26 mouse cellular contexts compared by ENCODE assay signal in genomic region chr1:140578607-140579006, GRCm38 (mm10).
DNase-seq lines count a peak whose midpoint lies in the region; ATAC-seq and TF ChIP-seq lines count a peak whose summit lies in the region.
"Had no signal": no experiment of that assay in that cellular context is flagged by ENCODE, and none has a peak within 500 bp of the region (broad histone marks: within the 10 kb centered on the region; RNA-seq: fewer than 3 reads in every experiment).

No protein-coding gene starts in this region.

- DNase-seq in forebrain, embryonic 11.5 days (ENCODE audit: low spot score) = no peak
- no peak for DNase-seq in forebrain, embryonic 10.5 days (ENCODE audit: extremely low spot score, low spot score)
- DNase-seq in midbrain, embryonic 10.5 days (ENCODE audit: low spot score) = no peak
- DNase-seq in brain, embryonic 14.5 days (ENCODE audit: low read depth) = peak; percentile 65
- no peak for DNase-seq in adrenal gland, adult 2 months
- no peak for DNase-seq in thymus, postnatal 4 days
- DNase-seq: adrenal gland, postnatal 14 days; cerebellum, adult 11-12 months; cerebellum, adult 8-10 months; cerebellum, postnatal 10 days; cerebellum, postnatal 36 days; gastrocnemius, postnatal 25 days; heart, adult 2 months; heart, postnatal 14 days; heart, postnatal 4 days had no signal

- H3K4me1 ChIP-seq in forebrain, embryonic 11.5 days (replicated peaks; ENCODE audit: control insufficient read depth, insufficient read depth, low read length) = no peaks in the 10 kb centered on the region
- no peaks in the 10 kb centered on the region for H3K4me1 ChIP-seq in forebrain, embryonic 10.5 days
- H3K4me1 ChIP-seq in midbrain, embryonic 12.5 days = no peaks in the 10 kb centered on the region
- no peaks in the 10 kb centered on the region for H3K4me1 ChIP-seq in midbrain, embryonic 10.5 days
- H3K4me1 ChIP-seq in forebrain, embryonic 15.5 days = no peaks in the 10 kb centered on the region
- H3K4me1 ChIP-seq: heart, embryonic 10.5 days; heart, embryonic 13.5 days had no signal

- H3K9me3 ChIP-seq in forebrain, embryonic 11.5 days (ENCODE audit: control insufficient read depth, low read length) = no peaks in the 10 kb centered on the region
- no peaks in the 10 kb centered on the region for H3K9me3 ChIP-seq in forebrain, embryonic 10.5 days
- no peaks in the 10 kb centered on the region for H3K9me3 ChIP-seq in midbrain, embryonic 12.5 days
- no peaks in the 10 kb centered on the region for H3K9me3 ChIP-seq in midbrain, embryonic 10.5 days (replicated peaks)
- H3K9me3 ChIP-seq in forebrain, embryonic 15.5 days = no peaks in the 10 kb centered on the region
- H3K9me3 ChIP-seq: G1E; heart, embryonic 10.5 days; heart, embryonic 13.5 days had no signal

- H3K9ac ChIP-seq in forebrain, embryonic 11.5 days (ENCODE audit: low read length) = no peak overlapping the region
- no peak overlapping the region for H3K9ac ChIP-seq in midbrain, embryonic 12.5 days (replicated peaks)
- H3K9ac ChIP-seq in forebrain, embryonic 15.5 days (replicated peaks) = no peak overlapping the region
- H3K9ac ChIP-seq: heart, embryonic 13.5 days; hindbrain, embryonic 14.5 days had no signal

- H3K36me3 ChIP-seq in forebrain, embryonic 11.5 days (ENCODE audit: control insufficient read depth, insufficient read depth, low read length) = no peaks in the 10 kb centered on the region
- H3K36me3 ChIP-seq in forebrain, embryonic 10.5 days (replicated peaks) = no peaks in the 10 kb centered on the region
- H3K36me3 ChIP-seq in midbrain, embryonic 12.5 days = no peaks in the 10 kb centered on the region
- no peaks in the 10 kb centered on the region for H3K36me3 ChIP-seq in midbrain, embryonic 10.5 days
- H3K36me3 ChIP-seq in forebrain, embryonic 15.5 days = no peaks in the 10 kb centered on the region
- H3K36me3 ChIP-seq: G1E; heart, embryonic 10.5 days; heart, embryonic 13.5 days had no signal

- WGBS in forebrain, embryonic 11.5 days = 79% methylated on average over 3 of the region's 3 CpGs
- WGBS in forebrain, embryonic 10.5 days = 85% methylated on average over 3 of the region's 3 CpGs
- 68% methylated on average over 3 of the region's 3 CpGs for WGBS in midbrain, embryonic 12.5 days
- WGBS in midbrain, embryonic 10.5 days = 88% methylated on average over 3 of the region's 3 CpGs
- WGBS in forebrain, embryonic 15.5 days = 47% methylated on average over 3 of the region's 3 CpGs

- H3K4me3 ChIP-seq in forebrain, embryonic 11.5 days (ENCODE audit: low read depth, low read length) = no peak overlapping the region
- no peak overlapping the region for H3K4me3 ChIP-seq in forebrain, embryonic 10.5 days
- no peak overlapping the region for H3K4me3 ChIP-seq in midbrain, embryonic 12.5 days
- no peak overlapping the region for H3K4me3 ChIP-seq in midbrain, embryonic 10.5 days
- no peak overlapping the region for H3K4me3 ChIP-seq in forebrain, embryonic 15.5 days
- H3K4me3 ChIP-seq: heart, adult 2 months; heart, embryonic 10.5 days; heart, embryonic 13.5 days had no signal

- H3K27me3 ChIP-seq in forebrain, embryonic 11.5 days (ENCODE audit: control insufficient read depth, insufficient read depth, low read length) = no peaks in the 10 kb centered on the region
- H3K27me3 ChIP-seq in forebrain, embryonic 10.5 days (ENCODE audit: poor library complexity, severe bottlenecking) = no peaks in the 10 kb centered on the region
- no peaks in the 10 kb centered on the region for H3K27me3 ChIP-seq in midbrain, embryonic 12.5 days
- H3K27me3 ChIP-seq in midbrain, embryonic 10.5 days (ENCODE audit: low read depth, poor library complexity, severe bottlenecking) = no peaks in the 10 kb centered on the region
- H3K27me3 ChIP-seq in forebrain, embryonic 15.5 days = no peaks in the 10 kb centered on the region
- H3K27me3 ChIP-seq: CH12.LX; heart, embryonic 13.5 days; Patski had no signal

- H3K27ac ChIP-seq in forebrain, embryonic 11.5 days (ENCODE audit: low read depth, low read length) = no peak overlapping the region
- no peak overlapping the region for H3K27ac ChIP-seq in forebrain, embryonic 10.5 days
- H3K27ac ChIP-seq in midbrain, embryonic 12.5 days (replicated peaks) = no peak overlapping the region
- H3K27ac ChIP-seq in midbrain, embryonic 10.5 days (replicated peaks) = no peak overlapping the region
- H3K27ac ChIP-seq in forebrain, embryonic 15.5 days (replicated peaks) = no peak overlapping the region
- H3K27ac ChIP-seq: heart, adult 2 months; heart, embryonic 10.5 days; heart, embryonic 13.5 days; hindbrain, embryonic 14.5 days; hindbrain, postnatal 0 days had no signal

- no peak for TF ChIP-seq POLR2A in brain, embryonic 14.5 days (IDR thresholded peaks at IDR 0.05; ENCODE audit: borderline replicate concordance, extremely low read depth, insufficient read depth, insufficient read length, poor library complexity, severe bottlenecking)

- TF ChIP-seq CTCF in brain, embryonic 14.5 days (IDR thresholded peaks at IDR 0.05; ENCODE audit: borderline replicate concordance, extremely low read depth, insufficient read depth, insufficient read length) = no peak

- H3K4me2 ChIP-seq in forebrain, embryonic 11.5 days (ENCODE audit: low read depth, low read length, severe bottlenecking) = no peak overlapping the region
- no peak overlapping the region for H3K4me2 ChIP-seq in midbrain, embryonic 12.5 days (replicated peaks)
- H3K4me2 ChIP-seq in forebrain, embryonic 15.5 days (replicated peaks) = no peak overlapping the region
- H3K4me2 ChIP-seq: heart, embryonic 13.5 days; hindbrain, embryonic 14.5 days had no signal

- ATAC-seq in forebrain, embryonic 11.5 days (replicated peaks; ENCODE audit: low FRiP score) = peak; percentile 60; the same call in 1 of the 2 replicates
- peak; percentile 81 for ATAC-seq in midbrain, embryonic 12.5 days (ENCODE audit: low FRiP score, low read depth)
- 0 out of 2 replicates have a peak, but pooled peaks have one; percentile 53 for ATAC-seq in forebrain, embryonic 15.5 days (replicated peaks)
- ATAC-seq: hindbrain, postnatal 0 days; inflammation-experienced regulatory T-cells, adult 6 months; intestine, embryonic 16.5 days; Patski had no signal
